Mouse (Mus musculus): Measurements from ENCODE around the gene Bicc1. TPM values are rescaled to one million over a fixed set of nuclear protein-coding genes. Genes with fewer than 3 reads are reported as not detected.

Bicc1 gene
- 1 to 10 TPM; 4.8 to 7.1 (median 5.3) TPM for total RNA-seq (2022)

DNA sequence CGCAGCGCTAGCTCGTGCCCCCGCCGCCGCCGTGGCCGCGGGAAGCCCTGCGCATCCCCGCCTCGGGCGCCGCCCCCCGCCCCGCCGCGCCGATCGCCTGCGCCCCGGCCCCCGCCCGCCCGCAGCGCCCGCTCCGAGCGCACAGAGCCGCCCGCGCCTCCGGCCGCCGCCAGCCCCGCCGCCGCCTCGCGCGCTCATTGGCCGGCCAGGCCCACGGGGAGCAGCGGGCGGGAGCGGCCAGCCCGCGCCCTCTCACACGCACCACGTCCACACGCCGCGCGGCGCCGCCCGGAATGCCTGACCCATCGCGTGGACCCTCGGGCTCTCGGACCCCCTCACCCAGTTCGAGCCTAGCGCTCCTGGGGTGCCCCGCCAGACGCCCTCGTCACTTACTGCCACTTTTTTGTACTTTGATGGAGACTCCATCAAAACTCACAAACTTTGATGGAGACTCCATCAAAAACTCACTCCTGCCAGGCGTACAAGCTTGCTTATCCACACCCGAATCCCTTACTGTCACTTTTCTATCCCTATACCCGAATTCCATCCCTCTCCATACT is at the start of gene Bicc1:
Gene Bicc1, minus strand, starts transcription at position 25 of the 560 bp plus-strand sequence.
- peak in 1 of 2 experiments; percentile 10 for DNase-seq (ENCODE audit: low spot score in 2 of 2)

DNA sequence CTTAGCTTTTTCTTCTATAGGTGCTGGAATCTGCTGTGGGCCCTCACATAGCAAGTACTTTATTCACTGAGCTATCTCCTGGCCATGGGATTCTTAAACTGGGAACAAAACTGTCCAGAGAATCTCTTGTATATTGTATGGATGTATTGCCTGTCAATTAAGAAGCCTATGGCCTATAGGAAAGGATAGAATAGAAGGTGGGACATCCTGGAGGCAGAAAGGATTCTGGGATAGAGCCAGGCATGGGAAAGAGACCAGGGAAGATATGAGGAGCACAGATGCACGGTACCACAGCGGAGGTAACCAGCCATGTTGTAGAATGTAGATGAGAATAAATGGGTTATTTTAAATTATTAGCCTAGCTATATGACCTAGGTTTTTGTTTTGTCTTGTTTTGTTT is 42.0 kb upstream of the Bicc1 start:
- no peak for DNase-seq (ENCODE audit: low spot score in 2 of 2)

DNA sequence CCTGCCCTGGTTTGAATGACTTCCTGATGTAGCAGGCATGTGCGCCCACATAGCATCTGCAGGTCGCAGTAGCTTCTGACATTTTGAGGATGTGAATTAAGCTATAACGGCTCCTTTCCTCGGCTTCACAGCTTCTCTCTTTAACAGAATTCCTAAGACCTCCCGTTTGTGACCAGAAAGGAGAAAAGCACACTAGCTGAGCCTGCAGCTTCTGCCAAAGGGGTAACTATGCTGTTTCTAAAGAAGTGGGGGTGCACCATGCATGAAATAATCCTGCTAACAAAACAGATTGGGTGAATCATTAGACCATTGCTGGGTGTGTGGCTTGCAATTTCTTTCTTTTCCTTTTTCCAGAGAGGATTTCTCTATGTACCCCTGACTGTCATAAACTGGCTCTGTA is 41.5 kb upstream of the Bicc1 start:
- peak in 1 of 2 experiments; percentile 37 for DNase-seq (ENCODE audit: low spot score in 2 of 2)

GRCm38 (mm10) chr10:71198676-71199075 is 39.2 kb upstream of the Bicc1 start:
- no peak for DNase-seq (ENCODE audit: low spot score in 2 of 2)

DNA sequence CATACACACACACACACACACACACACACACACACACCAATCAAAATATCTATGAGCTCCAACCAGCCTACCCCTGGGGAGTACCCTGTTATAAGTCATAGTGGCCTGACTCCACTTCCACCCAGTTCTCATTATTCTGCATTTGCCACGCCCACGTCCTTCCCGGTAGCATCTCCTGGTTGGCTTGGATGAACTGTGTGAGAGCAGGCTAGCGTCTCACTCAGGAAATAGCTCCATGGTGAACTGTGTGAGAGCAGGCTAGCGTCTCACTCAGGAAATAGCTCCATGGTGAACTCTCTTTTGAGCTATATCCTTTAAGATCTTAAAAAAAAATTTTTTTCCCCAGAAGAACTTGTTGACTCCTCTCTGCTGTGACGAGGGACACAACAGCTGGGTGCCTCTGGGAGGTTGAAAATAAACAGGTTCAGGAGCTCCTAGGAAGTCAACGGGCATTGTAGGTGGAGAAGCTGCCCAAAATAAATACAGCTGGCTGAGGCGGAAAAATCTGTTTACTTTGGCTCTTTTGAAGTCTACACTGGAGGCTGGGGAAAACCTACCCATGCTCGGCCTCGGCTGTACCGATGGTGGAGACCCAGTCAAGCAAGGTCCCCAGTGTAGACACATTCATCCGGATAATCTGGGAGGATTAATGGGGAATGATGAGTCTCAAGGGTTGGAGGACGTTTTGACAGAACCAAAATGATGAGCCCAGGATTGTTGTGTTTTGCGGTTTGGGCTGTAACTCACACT is 37.7 kb upstream of the Bicc1 start:
- no peak for DNase-seq (ENCODE audit: low spot score in 2 of 2)

GRCm38 (mm10) chr10:71195501-71195900 is 36.0 kb upstream of the Bicc1 start:
- DNase-seq (ENCODE audit: low spot score in 2 of 2) = no peak

DNA sequence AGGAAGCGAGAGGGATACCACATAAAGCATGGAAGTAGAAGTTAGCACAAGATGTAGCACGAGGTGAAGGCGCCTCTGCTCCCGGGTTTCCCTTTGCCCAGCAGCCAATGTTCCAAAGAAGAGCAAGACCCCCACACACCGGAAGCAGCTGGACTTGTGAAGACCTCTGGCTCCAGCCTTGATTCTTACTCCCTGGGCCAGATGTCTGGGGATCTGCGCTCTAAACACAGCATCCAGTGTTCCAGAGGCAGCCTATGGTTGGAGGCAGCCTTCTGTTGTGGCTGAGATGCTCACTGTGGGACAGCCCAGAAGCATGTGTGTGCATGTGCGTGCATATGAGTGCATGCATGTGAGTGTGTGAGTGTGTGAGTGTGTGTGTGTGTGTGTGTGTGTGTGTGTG is 35.2 kb upstream of the Bicc1 start:
- no peak for DNase-seq (ENCODE audit: low spot score in 2 of 2)

- DNase-seq (ENCODE audit: low spot score in 2 of 2) = no peak
These were observed 33.8 kb upstream of the Bicc1 start for GRCm38 (mm10) chr10:71193319-71193718.

DNA sequence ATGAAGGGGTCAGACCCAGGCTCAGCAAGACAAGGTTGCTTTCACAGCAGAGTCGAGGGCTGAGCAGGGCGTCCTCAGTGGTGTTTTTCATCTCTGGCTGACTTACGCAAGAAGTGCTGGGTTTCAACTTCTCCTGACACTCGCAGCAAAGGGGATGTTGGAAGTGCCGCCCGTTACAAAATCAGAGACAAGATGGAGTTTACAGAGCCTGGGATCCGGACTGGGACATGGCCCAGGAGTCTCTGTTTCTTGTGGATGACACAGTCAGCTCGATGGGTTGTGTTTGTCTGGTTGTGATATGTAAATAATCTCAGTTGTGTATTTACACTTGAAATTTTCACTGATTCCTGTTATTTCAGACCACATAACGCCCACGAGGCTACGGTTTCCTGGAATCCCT is 33.4 kb upstream of the Bicc1 start:
- DNase-seq (ENCODE audit: low spot score in 2 of 2) = no peak

- no peak for DNase-seq (ENCODE audit: low spot score in 2 of 2)
These were observed 29.2 kb upstream of the Bicc1 start for GRCm38 (mm10) chr10:71188681-71189080.

DNA sequence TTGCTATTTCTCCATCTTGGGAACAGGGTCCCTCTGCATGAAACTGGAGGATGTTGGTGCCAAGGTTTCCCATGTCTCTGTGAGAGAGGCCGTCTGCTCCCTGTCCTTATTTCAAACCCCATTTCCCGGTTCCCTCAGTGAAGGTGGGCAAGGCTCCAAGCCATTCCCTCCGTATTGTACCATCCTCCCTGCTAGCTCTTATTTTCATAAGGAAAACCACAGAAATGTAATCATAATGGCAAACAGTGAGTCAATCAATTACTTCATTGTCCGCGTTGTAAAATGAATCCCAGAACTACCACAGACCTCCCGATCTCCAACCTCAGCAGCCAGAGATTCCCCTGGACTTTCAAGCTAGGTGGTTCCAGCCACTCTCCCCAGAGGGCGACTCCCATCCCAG is 25.6 kb upstream of the Bicc1 start:
- no peak for DNase-seq (ENCODE audit: low spot score in 2 of 2)

DNA sequence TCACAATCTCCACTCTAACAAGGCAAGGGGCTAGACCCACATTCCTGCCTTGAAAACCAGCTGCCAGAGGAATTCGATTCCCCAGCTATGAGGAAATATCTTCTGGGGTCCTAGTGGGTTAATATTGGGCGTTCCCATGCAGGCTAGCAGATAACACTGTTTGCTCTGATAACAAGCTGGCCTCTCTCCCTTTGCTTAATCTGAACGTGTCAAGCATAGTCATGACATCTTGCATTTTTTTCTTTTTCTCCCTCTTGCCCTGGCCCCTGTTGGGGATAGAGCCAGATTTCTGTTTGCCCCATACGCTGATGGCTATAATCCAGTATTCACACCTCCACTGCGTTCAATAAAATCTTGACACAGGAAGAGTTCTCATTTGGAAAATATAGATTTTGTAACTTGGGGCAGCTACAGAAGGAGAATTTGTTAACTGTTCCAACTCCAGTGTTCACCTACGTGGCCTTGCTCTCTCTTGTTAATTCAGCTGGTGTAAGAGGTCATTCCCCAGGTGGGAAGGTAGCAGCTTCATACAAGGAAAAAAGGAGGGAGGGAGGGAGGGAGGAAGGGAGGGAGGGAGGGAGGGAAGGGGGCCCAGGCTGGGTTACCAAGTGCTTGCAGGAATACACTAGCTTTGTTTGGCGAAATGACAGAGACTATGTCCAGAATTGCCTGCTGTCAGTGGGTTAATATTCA is 24.0 kb upstream of the Bicc1 start:
- DNase-seq (ENCODE audit: low spot score in 2 of 2) = no peak

DNA sequence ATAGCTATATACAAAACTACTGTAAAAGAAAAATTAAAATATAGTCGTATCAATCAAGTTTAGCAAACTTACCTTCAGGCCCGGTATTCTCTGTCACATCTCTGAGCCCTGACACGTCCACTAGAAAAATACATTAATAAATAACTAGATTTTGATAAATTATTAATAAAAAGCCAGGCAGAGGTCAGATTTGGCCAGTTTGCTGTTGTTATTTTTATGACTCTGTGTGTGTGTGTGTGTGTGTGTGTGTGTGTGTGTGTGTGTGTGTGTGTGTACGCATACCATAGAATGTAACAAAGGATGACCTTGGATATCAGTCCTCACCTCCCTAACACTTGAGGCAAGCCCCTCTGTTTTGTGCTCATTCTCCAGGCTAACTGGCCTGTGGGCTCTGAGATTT is 22.4 kb upstream of the Bicc1 start:
- no peak for DNase-seq (ENCODE audit: low spot score in 2 of 2)

DNA sequence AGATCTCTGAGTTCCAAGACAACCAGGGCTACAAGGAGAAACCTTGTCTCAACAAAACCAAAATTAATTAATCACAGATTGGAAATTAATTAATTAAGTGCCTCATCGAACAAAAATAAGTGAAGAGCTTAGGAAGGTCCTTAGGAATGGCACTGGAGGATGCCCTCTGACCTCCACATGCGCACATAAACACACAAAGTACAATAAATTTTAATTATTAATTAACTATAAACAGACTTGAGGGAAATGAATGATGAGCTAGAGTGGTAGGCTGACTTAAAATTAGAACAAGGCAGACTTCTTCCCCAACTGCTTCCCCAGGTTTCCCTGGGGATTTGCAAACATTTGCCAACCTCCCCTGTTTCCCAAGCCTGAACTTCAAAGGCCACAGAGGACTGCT is 21.6 kb upstream of the Bicc1 start:
- no peak for DNase-seq (ENCODE audit: low spot score in 2 of 2)

GRCm38 (mm10) chr10:71180057-71180456 is 20.6 kb upstream of the Bicc1 start:
- no peak for DNase-seq (ENCODE audit: low spot score in 2 of 2)

- no peak for DNase-seq (ENCODE audit: low spot score in 2 of 2)
These were observed 17.7 kb upstream of the Bicc1 start for GRCm38 (mm10) chr10:71177201-71177600.

- no peak for DNase-seq (ENCODE audit: low spot score in 2 of 2)
These were observed 16.8 kb upstream of the Bicc1 start for GRCm38 (mm10) chr10:71176341-71176740.

DNA sequence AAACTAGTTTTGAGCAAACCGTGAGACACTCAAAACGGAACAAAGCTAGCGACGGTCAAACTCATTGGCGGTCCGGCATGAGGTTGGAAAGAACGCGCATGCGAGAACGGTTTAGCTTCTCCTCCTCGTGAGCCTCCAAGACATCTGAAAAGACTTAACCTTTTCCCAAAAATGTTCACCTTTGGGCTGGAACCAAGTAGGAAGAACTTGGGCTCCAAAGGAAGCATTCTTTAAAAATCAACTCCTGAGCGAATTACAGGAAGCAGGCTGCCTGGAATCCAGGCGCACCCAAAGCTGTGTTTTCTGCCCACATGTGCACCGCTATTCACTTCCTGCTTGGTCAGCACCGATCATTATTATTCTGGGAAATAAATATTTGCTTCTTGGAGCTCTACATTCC is 15.8 kb upstream of the Bicc1 start:
- DNase-seq (ENCODE audit: low spot score in 2 of 2) = no peak

- no peak for DNase-seq (ENCODE audit: low spot score in 2 of 2)
These were observed 11.9 kb upstream of the Bicc1 start for GRCm38 (mm10) chr10:71171414-71171813.

DNA sequence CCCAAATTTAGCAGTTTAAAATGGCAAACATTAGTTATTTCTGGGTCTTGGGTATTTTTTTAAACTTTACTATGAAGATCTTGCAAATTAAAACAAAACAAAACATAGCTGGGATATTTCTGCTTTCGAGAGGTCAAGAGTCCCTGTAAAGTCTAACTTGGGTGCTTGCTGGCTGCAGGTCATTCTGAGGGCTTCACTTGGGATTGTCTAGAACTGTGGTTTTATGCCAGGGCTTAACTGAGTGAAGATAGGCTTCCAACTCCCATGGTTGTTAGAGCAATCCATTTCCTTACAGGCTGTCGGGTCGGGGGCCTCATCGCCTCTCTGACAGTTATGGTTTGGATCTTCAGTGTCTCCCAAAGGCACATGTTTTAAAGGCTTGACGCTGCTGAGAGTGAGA is 11.3 kb upstream of the Bicc1 start:
- no peak for DNase-seq (ENCODE audit: low spot score in 2 of 2)

DNA sequence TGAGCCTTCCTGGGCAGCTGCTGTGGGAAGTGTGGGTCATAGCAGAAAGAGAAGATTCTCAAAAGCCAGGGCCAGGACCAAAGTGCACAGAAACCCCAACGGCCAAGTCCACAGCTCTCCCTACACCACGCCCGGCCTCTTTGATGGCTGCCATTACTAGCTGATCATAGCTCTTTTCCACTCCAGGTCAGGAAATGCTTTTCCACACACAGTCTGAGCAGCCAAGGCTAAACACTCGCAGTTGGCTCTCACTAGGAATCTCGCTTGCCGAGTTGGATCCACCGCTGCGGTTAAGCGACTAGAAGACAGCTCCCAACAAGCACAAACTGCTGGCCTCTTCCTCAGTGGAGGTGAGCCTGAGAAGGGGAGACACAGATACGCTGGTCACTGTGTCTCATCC is 10.3 kb upstream of the Bicc1 start:
- DNase-seq (ENCODE audit: low spot score in 2 of 2) = no peak

GRCm38 (mm10) chr10:71169171-71169570 is 9.7 kb upstream of the Bicc1 start:
- DNase-seq (ENCODE audit: low spot score in 2 of 2) = no peak

DNA sequence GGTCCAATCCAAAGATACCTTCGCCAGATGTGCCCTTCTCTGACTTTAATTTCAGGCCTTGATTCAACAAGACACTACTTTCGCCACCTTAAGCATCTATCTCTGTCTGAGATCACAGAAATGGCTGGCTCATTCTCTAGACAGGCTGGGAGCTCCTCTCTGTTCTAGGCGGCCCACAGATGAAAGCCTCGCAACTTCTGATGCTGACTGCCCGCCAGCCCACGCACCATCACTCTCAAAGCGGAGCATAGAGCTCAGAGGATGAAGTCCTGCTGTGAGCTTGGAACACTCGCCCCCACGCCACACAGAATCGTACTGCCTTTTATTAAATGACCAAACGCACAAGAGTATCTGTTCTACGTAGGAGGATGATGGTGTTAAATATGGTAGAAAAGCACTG is 949 bp upstream of the Bicc1 start:
- no peak for DNase-seq (ENCODE audit: low spot score in 2 of 2)
